Mouse (Mus musculus): Measurements from ENCODE around the gene Kazn.

Kazn gene

GRCm38 (mm10) chr4:142079629-142080486, 159.3 kb downstream of the Kazn start:
- no peak for DNase-seq (ENCODE audit: low read depth, low spot score)

GRCm38 (mm10) chr4:142077572-142078271, 161.5 kb downstream of the Kazn start:
- DNase-seq (ENCODE audit: low read depth, low spot score): no peak

- no peak for DNase-seq (ENCODE audit: low read depth, low spot score)
Observed at GRCm38 (mm10) chr4:142076883-142077282, 162.3 kb downstream of the Kazn start.

GRCm38 (mm10) chr4:142075931-142076330, 163.3 kb downstream of the Kazn start:
- DNase-seq (ENCODE audit: low read depth, low spot score): no peak

- no peak for DNase-seq (ENCODE audit: low read depth, low spot score)
Observed at GRCm38 (mm10) chr4:142074060-142074732, 165.0 kb downstream of the Kazn start.

GRCm38 (mm10) chr4:142071243-142071991, 167.8 kb downstream of the Kazn start:
- no peak for DNase-seq (ENCODE audit: low read depth, low spot score)

- DNase-seq (ENCODE audit: low read depth, low spot score): no peak
Observed at GRCm38 (mm10) chr4:142070840-142071239, 168.4 kb downstream of the Kazn start.

- DNase-seq (ENCODE audit: low read depth, low spot score): no peak
Observed at GRCm38 (mm10) chr4:142068899-142069812, 170.0 kb downstream of the Kazn start.

- DNase-seq (ENCODE audit: low read depth, low spot score): no peak
Observed at GRCm38 (mm10) chr4:142066576-142066975, 172.6 kb downstream of the Kazn start.

- DNase-seq (ENCODE audit: low read depth, low spot score): no peak
Observed at GRCm38 (mm10) chr4:142065835-142066234, 173.4 kb downstream of the Kazn start.

- no peak for DNase-seq (ENCODE audit: low read depth, low spot score)
Observed at GRCm38 (mm10) chr4:142065270-142065669, 173.9 kb downstream of the Kazn start.

- DNase-seq (ENCODE audit: low read depth, low spot score): no peak
Observed at GRCm38 (mm10) chr4:142064582-142065228, 174.5 kb downstream of the Kazn start.

- no peak for DNase-seq (ENCODE audit: low read depth, low spot score)
Observed at GRCm38 (mm10) chr4:142063057-142063534, 176.1 kb downstream of the Kazn start.

GRCm38 (mm10) chr4:142061485-142062240, 177.5 kb downstream of the Kazn start:
- no peak for DNase-seq (ENCODE audit: low read depth, low spot score)

- no peak for DNase-seq (ENCODE audit: low read depth, low spot score)
Observed at GRCm38 (mm10) chr4:142060455-142061378, 178.5 kb downstream of the Kazn start.

GRCm38 (mm10) chr4:142059841-142060193, 179.4 kb downstream of the Kazn start:
- DNase-seq (ENCODE audit: low read depth, low spot score): no peak

- no peak for DNase-seq (ENCODE audit: low read depth, low spot score)
Observed at GRCm38 (mm10) chr4:142059113-142059840, 179.9 kb downstream of the Kazn start.
